Mouse (Mus musculus) CD8-positive naive resting alpha-beta T cell, adult 2 months (primary cell): Measurements from ENCODE around the gene Rpl10a.

Experiments used
- DNase-seq, 2 experiments: peaks; one replicate each; pipeline ENCODE4 v3.0.0; 2022; ENCODE audit warnings: low read depth in 2 of 2, low spot score in 2 of 2

The Rpl10a gene

DNA sequence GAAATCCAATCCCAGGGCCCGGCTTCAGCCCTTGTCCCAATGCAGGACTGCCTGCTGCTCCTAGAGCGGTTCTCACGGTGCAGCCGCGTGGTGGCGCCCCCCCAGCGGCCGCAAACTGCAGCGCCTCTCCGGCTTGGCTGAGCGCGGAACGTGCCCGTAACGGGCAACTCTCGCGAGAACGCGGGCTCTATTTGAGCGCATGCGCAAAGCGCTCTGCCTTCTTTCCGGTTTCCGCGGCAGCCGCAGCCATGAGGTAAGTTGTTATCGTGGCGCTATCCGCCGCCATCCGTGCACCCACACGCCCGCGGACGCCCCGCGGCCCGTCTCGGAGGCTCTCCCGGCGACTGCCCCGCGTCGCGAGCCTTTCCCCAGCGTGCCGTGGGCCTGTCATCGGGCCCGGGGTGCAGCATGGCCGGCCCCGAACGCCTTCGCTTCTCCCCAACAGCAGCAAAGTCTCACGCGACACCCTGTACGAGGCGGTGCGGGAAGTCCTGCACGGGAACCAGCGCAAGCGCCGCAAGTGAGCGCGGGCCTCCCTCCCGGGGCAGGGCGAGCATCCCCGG, at the start of gene Rpl10a:
TSS of gene Rpl10a (plus strand) at position 106 of the 563 bp plus-strand sequence.
- peak; percentile 97 to 98 for DNase-seq

DNA sequence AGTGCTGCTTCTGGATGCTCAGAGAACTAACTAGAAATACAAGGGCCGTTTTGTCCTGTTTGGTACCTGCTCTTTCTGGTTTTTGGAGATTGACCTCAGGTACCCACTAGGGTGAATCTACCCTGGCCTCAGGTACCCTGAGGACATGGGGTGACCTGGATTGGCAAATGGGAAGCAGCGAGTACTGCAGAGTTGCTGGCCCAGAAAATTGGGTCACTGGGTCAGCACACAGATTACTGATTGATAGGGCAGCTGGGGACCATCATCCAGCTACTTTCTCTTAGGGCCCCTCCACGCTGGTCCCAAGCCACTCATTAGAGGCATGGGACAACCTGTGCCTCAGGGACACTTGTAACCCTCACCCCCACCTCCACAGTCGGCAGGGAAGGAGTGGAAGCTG, 49.0 kb upstream of the Rpl10a start:
- no peak for DNase-seq

DNA sequence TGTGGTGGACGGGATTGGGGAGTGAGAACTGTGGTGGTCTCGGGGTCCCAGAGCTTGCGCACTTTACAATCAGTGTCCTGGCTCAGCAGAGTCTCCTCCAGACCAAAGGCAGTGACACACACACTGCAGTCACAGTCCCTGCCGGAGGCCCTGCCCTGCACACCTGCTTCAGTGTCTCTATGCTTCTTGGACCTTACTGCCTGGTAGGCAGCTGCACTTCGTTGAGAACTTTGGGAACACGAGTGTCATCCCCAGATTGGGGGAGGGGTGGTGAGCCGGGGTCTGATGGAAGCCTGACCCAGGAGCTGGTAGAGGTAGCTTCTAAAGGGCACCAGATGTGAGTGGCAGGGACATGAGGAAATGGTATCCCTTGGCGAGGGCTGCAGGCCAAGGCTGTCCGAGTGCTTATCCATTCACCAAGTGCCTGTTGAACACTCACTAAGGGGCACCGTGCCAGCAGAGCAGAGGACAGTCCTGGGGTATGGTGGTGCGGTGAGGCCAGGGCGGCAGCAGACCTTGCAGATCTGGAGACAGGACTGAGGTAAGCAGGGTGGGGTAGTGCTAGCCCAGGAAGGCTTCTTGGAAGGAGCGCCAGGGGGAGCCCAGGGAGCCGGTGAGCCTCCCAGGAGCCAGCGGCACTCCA, 48.4 kb upstream of the Rpl10a start:
- DNase-seq, result no peak

DNA sequence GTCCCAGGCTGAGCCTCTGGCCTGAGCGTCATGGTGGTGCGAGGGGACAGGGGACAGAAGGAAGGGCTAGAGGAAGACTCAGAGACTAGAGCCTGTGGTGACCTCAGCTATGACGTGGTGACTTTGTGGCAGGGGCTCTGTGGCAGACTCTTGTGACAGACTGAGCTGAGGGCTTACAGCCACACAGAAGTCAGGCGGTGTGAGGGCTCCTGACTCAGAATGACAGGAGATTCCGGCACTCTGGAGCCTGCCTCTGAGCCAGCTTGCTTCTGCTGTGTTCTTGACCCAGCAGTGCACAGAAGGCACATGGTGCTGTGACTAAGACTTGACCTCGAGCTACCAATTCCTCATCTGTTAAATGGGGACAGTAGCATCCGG, 47.9 kb upstream of the Rpl10a start:
- DNase-seq, result no peak

DNA sequence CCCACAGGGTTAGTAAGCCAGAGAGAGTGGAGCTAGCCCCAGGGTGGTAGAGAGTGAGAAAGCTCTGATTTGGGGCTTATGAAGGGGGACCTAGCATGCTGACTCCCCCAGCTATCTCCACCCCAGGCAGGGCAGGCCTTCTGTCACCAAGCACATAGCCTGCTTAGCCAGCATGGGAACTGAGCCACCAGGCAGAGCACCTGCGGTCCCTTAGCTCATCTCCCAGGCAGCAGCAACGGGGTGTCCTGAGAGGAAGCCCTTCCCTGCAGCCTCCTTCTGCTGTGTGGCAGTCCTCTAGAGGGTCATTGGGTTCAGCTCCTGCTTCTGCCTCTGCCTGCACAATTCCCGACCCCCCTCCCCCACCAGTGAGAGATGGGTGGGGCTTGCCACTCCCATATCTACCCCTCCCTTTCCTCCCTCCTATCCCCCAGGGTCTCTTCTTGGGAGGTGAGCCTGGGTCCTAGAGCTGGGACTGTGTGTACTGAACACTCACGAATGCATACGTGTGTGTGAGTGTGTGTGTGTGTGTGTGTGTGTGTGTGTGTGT, 47.4 kb upstream of the Rpl10a start:
- DNase-seq, result no peak

DNA sequence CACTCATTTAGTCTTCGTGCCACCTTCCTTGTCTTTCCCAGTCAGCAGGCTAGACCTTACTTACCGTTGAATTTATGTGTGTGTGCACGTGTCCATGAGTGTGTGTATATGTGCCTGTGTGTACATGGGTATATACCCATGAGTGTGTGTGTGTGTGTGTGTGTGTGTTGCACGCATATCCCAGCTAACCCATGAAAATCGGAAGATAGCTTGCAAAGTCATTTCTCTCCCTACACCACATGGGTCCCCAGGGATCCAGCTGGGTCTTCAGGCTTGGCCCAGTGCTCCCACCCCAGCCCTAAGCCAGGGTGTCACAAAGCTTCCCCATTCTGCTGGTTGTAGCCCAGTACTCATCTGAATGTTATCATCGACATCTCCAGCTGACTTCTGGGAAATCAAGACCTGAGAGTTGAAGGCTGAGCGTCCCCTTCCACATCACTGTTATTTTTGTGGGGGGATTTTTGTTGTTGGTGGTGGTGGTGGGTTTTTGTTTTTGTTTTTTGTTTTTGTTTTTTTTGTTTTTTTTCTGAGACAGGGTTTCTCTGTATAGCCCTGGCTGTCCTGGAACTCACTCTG, 46.3 kb upstream of the Rpl10a start:
- DNase-seq, result no peak

DNA sequence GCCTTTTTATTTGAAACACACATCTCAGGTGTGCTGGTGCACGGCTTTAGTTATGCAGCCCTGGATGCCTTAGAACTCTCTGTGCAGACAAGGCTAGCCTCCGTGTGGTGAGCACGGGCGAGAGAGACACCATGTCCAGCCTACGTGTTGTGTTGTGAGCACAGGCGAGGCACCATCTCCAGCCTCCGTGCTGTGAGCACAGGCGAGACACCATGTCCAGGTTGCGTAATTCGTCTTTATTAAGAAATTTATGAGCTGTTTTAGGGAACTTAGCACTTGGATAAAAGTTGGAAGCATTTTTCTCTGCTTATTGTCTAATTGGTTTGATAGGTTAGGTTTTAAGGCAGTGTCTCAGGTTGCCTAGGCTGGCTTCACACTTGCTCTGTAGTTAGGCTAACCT, 45.1 kb upstream of the Rpl10a start:
- no peak for DNase-seq

DNA sequence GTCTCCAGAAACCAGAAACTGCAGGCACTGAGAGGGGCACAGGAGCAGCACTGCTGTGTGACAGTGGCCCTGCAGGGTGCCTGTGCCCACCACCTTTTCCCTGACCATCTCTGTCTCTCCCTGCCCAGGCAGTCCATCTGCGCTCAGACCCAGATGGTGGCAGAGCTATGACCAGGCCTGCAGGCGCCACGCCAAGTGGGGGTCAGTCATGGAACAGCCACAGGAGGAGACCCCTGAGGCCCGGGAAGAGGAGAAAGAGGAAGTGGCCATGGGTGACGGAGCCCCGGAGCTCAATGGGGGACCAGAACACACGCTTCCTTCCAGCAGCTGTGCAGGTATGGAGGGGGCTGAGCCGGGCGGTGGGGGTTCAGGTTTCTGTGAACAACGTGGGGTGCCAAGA, 42.1 kb upstream of the Rpl10a start:
- no peak for DNase-seq

DNA sequence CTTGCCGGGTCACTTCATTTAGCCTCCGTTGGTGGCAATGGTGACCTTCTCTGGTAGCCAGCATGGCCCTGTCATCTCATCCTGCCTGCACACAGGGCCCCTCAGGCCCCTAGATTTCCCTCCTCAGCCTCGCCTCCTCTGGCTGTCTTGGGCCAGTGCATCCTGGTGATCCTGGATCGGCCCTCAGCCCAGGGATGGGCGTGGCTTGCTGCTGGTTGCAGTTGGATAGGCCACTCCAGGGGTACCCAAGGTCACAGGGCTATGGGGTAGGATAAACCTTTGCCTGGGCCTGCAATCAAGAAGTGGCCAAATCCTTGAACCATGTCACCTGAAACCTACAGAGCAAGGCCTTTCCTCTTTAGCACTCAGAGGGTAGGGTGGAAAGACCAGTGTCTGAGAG, 41.3 kb upstream of the Rpl10a start:
- no peak for DNase-seq

DNA sequence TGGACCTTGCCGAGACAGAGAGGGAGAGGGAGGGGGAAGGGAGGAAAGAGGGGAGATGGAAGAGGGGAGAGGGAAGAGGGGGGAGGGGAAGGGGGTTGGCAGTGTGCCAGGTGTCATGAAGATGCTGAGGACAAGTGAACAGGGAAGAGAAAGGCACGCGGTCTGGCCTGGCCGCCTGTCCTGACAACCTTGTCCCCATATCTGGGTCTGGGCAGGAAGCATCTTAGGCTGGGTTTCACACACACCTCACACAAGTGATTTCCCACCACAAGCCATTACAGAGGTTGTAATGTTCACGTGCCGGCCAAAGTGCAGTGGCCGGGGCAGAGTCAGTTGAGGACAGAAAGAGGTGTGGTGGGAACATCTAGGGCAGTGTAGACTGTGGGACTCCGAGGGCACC, 40.7 kb upstream of the Rpl10a start:
- DNase-seq, result no peak

DNA sequence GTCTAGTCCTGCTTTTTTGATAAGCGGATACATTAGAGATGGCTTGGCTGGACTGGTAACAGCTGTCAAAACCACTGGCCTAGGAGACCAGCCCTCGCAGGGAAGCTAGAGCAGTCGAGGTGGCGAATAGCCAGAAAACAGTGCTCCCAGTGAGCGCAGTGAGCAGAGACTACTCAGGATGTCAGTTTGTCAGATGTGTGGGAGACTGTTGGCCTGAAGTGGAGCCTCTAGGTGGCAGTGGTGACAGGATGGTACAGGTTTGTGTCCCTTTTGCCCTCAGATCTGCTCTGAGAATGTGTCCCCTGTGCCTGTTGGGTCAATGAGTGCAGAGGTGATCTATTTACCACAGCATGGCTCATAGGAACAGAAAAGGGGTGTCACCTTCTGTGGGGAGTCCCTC, 40.3 kb upstream of the Rpl10a start:
- DNase-seq, result peak in 1 of 2 experiments; percentile 21

DNA sequence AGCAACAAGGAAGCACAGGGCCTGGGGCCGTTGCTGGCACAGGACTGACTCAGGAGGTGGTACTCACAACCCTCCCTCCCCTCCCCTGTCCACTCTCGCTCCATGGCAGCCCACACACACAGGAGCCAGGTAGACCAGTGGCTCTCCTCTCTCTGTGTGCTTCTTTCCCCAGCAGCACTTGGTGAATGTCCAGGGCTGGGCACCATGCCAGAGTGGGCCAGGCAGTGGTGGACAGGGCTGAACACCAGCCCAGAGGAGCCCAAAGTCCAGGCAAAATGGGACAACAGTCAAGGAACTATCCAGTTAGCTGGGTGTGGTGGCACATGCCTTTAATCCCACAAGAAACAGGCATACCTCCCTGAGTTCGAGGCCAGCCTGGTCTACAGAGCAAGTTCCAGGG, 38.0 kb upstream of the Rpl10a start:
- no peak for DNase-seq

DNA sequence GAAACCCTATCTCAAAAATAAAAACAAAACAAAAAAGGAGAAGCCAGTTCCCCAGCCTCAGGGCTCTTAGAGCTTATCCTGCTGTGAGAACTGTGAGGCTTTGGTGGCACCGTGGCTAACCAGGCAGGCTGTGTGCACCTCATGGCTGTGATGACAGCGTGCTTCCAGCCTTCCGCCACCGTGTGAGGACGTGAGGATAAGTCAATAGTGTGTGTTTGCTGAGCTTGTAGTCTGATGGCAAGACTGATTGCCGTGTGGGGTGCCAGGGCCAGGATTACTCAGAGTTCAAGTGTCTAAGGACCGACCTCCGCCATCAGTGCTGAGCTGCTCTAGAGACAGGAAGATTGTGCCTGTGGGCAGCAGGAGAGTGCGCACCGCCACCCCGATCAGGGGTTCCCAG, 37.6 kb upstream of the Rpl10a start:
- DNase-seq, result no peak

DNA sequence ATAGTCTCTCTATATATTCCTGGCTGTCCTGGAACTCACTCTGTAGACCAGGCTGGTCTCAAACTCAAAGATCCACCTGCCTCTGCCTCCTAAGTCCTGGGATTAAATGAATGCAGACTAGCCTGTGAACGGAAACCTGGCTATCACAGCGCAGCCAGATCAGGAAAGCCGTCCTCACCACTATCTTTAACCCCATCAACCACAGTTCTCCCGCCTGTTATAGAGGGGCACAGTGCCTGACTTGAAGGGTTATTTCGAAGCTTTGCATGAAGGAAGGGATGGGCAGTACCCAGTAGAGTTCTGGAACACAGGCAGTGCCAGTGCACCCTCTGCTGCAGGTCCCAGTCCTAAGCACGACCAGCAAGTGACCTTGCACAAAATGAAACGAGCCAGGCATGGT, 36.9 kb upstream of the Rpl10a start:
- DNase-seq, result no peak

DNA sequence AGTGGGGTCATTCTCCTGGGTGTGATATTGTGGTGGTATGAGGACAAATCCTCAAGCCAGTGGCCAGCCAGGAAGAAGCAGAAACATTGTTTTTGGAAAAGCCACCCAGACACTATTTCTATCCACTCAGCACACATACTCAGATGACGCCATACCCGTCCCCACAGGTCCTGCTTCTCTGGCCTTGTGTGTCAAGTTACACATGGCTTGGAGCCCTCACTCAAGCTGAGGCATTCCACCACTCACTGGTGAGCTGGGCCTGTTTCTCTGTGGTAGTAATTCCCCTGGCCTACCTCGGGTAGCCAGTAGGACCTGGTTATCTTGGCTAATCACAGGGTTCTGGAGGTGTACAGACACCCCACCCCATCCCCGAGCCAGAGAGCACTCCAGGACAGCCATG, 34.6 kb upstream of the Rpl10a start:
- DNase-seq, result no peak

DNA sequence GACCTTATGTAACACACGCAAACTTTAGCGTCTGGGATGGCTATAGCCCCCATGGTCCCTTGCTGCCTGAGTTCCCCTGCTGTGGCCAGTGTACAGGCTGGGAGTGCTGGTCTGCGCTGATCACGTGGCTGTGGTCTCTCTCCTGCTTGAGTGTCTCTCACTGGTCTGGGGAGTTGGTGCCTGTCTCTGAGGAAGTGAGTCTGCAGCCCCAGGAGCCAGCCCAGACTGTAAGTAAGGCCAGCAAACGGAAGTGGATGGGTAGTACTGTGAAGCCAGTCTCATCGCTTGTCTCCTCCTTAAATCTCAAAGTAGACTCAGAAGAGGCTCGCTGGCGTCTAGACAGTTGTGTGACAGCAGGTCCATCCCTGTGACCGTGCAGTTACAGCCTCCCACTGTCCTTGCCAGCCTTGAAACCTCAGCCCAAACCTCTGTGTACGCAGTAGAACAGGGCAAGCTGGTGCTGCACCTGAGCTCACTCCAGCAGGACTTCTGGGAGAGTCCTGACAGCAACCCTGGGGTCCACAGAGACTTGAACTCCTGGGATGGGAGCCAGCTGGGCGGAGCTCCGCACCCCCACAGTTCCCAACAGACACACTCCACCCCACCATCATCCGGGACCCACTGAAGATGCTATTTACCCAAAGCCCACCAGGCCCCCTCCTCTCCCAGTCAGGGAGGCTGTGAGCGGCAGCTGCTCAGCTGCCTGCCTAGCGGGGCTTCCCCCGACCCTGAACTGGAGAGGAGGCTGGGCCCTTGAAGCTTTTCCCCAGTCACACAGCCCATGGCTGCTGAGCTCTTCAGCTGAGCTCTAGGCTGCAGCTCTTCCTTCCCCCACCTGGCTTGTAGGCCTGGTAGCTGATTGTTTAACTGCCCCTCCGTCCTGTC, 33.6 kb upstream of the Rpl10a start:
- no peak for DNase-seq

DNA sequence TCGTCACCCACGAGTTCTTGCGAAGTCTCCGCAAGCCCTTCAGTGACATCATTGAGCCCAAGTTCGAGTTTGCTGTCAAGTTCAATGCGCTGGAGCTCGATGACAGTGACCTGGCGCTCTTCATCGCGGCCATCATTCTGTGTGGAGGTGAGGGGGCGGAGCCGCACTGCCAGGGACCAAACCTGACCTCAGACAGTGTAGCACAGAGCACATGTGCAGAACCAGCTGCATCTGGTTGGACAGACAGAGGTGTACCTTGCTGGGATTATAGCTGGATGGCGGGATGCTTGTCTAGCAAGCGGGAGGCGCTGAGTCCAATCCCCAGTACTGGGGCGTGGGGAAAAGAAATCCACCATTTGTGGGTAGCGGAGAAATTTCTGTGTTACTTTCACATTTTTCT, 29.4 kb upstream of the Rpl10a start:
- DNase-seq, result no peak

DNA sequence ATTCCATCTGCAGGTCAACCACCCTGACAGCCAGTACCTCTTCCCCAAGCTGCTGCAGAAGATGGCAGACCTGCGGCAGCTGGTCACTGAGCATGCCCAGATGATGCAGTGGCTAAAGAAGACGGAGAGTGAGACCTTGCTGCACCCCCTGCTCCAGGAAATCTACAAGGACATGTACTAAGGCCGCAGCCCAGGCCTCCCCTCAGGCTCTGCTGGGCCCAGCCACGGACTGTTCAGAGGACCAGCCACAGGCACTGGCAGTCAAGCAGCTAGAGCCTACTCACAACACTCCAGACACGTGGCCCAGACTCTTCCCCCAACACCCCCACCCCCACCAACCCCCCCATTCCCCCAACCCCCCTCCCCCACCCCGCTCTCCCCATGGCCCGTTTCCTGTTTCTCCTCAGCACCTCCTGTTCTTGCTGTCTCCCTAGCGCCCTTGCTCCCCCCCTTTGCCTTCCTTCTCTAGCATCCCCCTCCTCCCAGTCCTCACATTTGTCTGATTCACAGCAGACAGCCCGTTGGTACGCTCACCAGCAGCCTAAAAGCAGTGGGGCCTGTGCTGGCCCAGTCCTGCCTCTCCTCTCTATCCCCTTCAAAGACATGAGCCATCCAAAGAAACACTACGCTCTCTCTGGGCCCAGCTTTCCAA, 28.5 kb upstream of the Rpl10a start:
- DNase-seq, result no peak

DNA sequence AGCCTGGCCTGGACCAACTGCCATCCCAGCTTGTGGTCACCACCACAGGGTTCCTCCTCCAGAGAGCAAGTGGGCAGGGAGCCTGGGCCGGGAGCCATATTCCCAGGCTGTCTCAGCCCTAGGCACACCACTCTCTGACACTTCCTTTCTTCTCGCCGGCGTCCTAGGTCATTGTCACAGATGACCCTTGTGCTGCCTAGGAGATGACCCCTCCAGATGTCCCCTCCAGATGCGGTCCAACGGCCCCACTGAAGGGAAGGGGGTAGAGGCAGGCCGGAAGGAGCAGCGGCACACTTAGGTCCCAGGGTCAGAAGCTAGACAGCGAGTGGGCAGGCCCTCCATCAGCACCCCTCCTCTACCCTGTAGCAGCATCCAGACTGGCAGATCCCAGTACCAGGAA, 27.9 kb upstream of the Rpl10a start:
- DNase-seq, result no peak

DNA sequence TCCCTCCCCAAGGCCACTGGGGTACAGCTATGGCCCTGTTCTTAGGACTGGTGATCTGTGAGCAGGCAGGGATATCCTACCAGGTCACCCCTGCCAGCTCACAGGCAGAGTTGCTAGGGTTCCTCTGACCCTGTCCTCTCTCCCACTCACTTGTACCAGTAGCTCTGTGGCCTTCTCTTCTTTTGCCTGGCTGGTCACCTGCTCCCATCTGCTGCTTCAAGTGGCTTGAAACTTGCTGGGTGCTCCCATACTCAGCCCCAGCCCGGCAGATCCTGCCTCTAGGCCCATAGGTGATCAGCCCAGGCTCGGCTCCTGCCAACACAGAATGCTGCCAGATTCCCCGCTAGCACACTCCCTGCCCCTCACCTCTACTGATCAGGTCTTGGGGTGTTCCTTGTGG, 27.4 kb upstream of the Rpl10a start:
- DNase-seq, result no peak

DNA sequence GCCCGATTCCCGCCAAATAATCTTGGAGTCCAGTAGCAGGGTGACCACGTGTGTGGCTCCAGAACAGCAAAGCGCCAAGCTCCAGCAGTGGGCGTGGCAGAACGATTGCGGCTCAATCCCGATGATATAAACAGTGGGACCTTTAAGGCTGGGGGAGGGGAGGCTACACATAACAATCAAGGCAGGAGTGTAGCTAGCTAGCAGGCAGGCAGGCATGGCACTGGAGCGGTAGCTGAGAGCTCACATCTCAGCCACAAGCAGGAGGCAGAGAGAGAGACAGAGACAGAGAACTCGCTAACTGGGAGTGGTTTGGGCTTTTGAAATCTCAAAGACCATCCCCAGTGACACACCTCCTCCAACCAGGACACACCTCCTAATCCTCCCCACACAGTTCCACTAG, 23.1 kb upstream of the Rpl10a start:
- no peak for DNase-seq
